Mouse (Mus musculus): Measurements from ENCODE around the gene Trarg1. TPM values are rescaled to one million over a fixed set of nuclear protein-coding genes. Genes with fewer than 3 reads are reported as not detected.
"Not testable (repeated sequence)": the region's sequence is repeated elsewhere in the genome, so short reads cannot be mapped to it uniquely, and the experiment has no call there.

Gene Trarg1
- 0.17 and 0.18 TPM in 2 replicates for polyA plus RNA-seq (2016; fragmentation: Nextera tagmentation; extraction: Ambion mirVana)

DNA sequence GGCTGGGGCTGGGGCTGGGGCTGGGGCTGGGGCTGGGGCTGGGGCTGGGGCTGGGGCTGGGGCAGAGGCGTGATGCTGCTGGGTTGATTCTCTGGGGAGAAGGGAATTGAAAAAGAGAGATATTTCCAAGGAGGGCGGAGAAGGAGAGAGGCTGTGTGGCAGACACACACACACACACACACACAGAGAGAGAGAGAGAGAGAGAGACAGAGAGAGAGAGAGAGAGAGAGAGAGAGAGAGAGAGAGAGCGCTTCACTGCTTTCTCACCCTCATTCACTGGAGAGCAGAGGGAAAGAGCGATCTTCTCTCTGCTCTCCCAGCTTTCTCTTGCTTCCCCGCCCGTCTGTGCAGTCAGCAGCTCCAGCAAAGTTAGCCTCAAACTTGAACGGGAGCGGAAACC is at the start of gene Trarg1:
Trarg1 (plus strand) TSS at position 301 of the 400 bp plus-strand sequence.
- H3K4me1 ChIP-seq (replicated peaks); H3K27ac ChIP-seq; ATAC-seq (ENCODE audit: insufficient number of reproducible peaks, insufficient read depth, low FRiP score, low TSS enrichment, low read depth); H3K4me3 ChIP-seq (replicated peaks); H3K36me3 ChIP-seq; H3K9ac ChIP-seq (replicated peaks); H3K9me3 ChIP-seq; H3K4me2 ChIP-seq: not testable (repeated sequence)
- 30% methylated on average over 6 of the region's 8 CpGs for WGBS
- peaks cover 16% of the 10 kb centered on the region for H3K27me3 ChIP-seq

GRCm38 (mm10) chr11:76630023-76630422 is 49.6 kb upstream of the Trarg1 start:
- Histone ChIP-seq H3K9ac (replicated peaks) (no peak overlapping the region), H3K27ac (no peak overlapping the region), H3K4me1 (replicated peaks) (no peaks in the 10 kb centered on the region), H3K36me3 (no peaks in the 10 kb centered on the region), H3K9me3 (no peaks in the 10 kb centered on the region), H3K27me3 (no peaks in the 10 kb centered on the region), H3K4me2 (no peak overlapping the region), H3K4me3 (replicated peaks) (no peak overlapping the region)
- ATAC-seq (ENCODE audit: insufficient number of reproducible peaks, insufficient read depth, low FRiP score, low TSS enrichment, low read depth) = no peak
- WGBS = 31% methylated on average over 2 of the region's 2 CpGs

DNA sequence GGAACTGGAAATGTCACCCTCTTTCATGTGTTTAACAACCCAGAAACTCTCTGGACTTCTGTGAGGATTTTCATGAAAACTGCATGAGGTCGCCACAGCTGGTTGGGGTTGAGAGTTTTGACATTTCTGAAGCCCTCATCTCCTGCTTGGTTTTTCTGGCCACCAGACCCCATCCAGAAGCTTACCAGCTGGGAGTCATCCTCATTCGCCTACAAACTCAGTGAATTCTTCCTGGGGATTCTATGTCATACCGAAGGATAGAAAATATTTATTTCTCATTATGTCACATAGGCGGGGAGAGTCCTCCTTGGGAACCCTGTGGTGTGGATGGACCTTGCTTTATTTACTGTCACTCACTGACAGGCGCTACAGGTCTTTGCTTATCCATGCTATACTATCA is 49.1 kb upstream of the Trarg1 start:
- Histone ChIP-seq H3K4me2 (no peak overlapping the region), H3K9me3 (no peaks in the 10 kb centered on the region), H3K27me3 (no peaks in the 10 kb centered on the region), H3K27ac (no peak overlapping the region), H3K4me3 (replicated peaks) (no peak overlapping the region), H3K4me1 (replicated peaks) (no peaks in the 10 kb centered on the region), H3K9ac (replicated peaks) (no peak overlapping the region), H3K36me3 (no peaks in the 10 kb centered on the region)
- ATAC-seq (ENCODE audit: insufficient number of reproducible peaks, insufficient read depth, low FRiP score, low TSS enrichment, low read depth) = no peak
- 86% methylated on average over 5 of the region's 5 CpGs for WGBS

DNA sequence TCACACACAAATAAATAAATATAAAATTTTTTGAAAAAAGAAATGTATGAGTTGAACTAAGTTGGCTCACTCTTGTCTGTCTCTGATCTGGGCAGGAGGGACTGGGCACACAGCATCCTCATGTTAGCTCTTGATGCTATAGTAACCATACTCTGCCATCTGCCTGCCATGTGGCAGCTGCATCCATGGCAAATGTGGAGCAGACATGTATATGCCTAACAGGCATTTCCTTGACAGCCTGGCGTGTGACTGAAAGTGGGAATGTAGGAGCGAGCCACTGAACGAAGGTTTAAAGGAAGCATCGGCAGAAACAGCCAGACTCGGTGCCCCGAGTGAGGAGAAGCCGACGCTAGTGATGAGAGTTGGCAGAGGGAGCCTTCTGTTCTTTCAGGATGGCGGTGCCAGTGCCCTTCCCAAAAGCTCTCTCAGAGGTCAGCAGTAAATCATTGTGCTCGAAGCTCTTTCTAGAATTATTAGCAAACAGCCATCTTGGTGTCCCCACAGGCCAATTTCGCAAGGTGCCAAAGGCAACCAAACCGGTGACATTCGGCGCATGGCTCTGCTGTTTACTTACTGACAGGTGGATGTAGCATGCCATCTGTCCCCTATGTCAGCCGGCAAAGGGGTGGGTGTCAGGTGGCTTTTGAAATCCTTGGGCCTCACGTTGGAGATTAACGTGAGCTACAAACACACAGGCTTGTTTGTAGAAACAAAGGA is 40.2 kb upstream of the Trarg1 start:
- H3K27ac ChIP-seq = no peak overlapping the region
- no peak overlapping the region for H3K4me3 ChIP-seq (replicated peaks)
- H3K4me2 ChIP-seq = no peak overlapping the region
- 78% methylated on average over 17 of the region's 17 CpGs for WGBS
- H3K9me3 ChIP-seq = no peaks in the 10 kb centered on the region
- no peaks in the 10 kb centered on the region; the same call in 1 of the 2 replicates for H3K27me3 ChIP-seq
- no peaks in the 10 kb centered on the region for H3K36me3 ChIP-seq
- peaks cover 4% of the 10 kb centered on the region; the same call in 1 of the 2 replicates for H3K4me1 ChIP-seq (replicated peaks)
- ATAC-seq (ENCODE audit: insufficient number of reproducible peaks, insufficient read depth, low FRiP score, low TSS enrichment, low read depth) = no peak
- H3K9ac ChIP-seq (replicated peaks) = no peak overlapping the region

- Histone ChIP-seq H3K9me3 (no peaks in the 10 kb centered on the region), H3K27me3 (no peaks in the 10 kb centered on the region; the same call in 1 of the 2 replicates), H3K4me1 (replicated peaks) (peaks cover 12% of the 10 kb centered on the region), H3K4me3 (replicated peaks) (no peak overlapping the region), H3K36me3 (no peaks in the 10 kb centered on the region), H3K9ac (replicated peaks) (no peak overlapping the region), H3K4me2 (no peak overlapping the region), H3K27ac (no peak overlapping the region)
- ATAC-seq (ENCODE audit: insufficient number of reproducible peaks, insufficient read depth, low FRiP score, low TSS enrichment, low read depth) = no peak
- 84% methylated on average over 4 of the region's 4 CpGs for WGBS
These were observed 39.4 kb upstream of the Trarg1 start for GRCm38 (mm10) chr11:76640231-76640630.

- Histone ChIP-seq H3K4me3 (replicated peaks) (no peak overlapping the region), H3K4me1 (replicated peaks) (peaks cover 36% of the 10 kb centered on the region), H3K9me3 (no peaks in the 10 kb centered on the region), H3K36me3 (no peaks in the 10 kb centered on the region), H3K27me3 (no peaks in the 10 kb centered on the region; the same call in 1 of the 2 replicates), H3K9ac (replicated peaks) (no peak overlapping the region), H3K4me2 (no peak overlapping the region), H3K27ac (no peak overlapping the region)
- WGBS = 67% methylated on average over 6 of the region's 6 CpGs
- no peak for ATAC-seq (ENCODE audit: insufficient number of reproducible peaks, insufficient read depth, low FRiP score, low TSS enrichment, low read depth)
These were observed 35.4 kb upstream of the Trarg1 start for GRCm38 (mm10) chr11:76644257-76644656.

- Histone ChIP-seq H3K4me2 (0 out of 2 replicates have a peak overlapping the region, but pooled peaks have one; percentile 59), H3K9me3 (no peaks in the 10 kb centered on the region), H3K9ac (replicated peaks) (no peak overlapping the region), H3K36me3 (no peaks in the 10 kb centered on the region), H3K4me1 (replicated peaks) (peaks cover 36% of the 10 kb centered on the region), H3K4me3 (replicated peaks) (no peak overlapping the region), H3K27me3 (no peaks in the 10 kb centered on the region; the same call in 1 of the 2 replicates), H3K27ac (no peak overlapping the region)
- ATAC-seq (ENCODE audit: insufficient number of reproducible peaks, insufficient read depth, low FRiP score, low TSS enrichment, low read depth) = no peak
- 45% methylated on average over 9 of the region's 9 CpGs for WGBS
These were observed 34.6 kb upstream of the Trarg1 start for GRCm38 (mm10) chr11:76645036-76645435.

DNA sequence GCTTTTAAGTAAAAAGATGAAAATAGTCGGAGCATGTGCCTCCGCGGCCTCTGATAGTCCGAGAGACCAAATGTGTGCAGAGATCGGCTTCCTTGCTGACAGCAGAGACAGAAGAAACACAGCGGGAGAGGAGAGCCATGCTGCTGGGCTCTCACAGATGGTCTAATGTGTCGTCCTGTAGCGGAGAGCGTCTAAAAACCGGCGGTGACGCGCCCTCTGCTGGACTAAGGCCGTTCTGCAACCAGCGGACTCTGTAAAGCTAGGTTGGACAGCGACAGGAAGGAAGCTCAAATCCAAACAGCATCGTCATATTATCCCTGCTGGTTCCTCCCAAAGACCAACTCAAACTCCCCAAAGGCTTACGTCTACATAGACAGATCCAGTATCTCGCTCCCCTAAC is 33.7 kb upstream of the Trarg1 start:
- under 1% methylated on average over 19 of the region's 19 CpGs for WGBS
- Histone ChIP-seq H3K27me3 (no peaks in the 10 kb centered on the region; the same call in 1 of the 2 replicates), H3K4me3 (replicated peaks) (peak overlapping the region; percentile 31)

GRCm38 (mm10) chr11:76647062-76647461 is 32.5 kb upstream of the Trarg1 start:
- peak overlapping the region; percentile 52 for H3K4me2 ChIP-seq
- H3K27me3 ChIP-seq = no peaks in the 10 kb centered on the region; the same call in 1 of the 2 replicates
- H3K9me3 ChIP-seq = no peaks in the 10 kb centered on the region
- peak overlapping the region; percentile 46; the same call in 1 of the 2 replicates for H3K27ac ChIP-seq
- H3K36me3 ChIP-seq = no peaks in the 10 kb centered on the region
- ATAC-seq (ENCODE audit: insufficient number of reproducible peaks, insufficient read depth, low FRiP score, low TSS enrichment, low read depth) = peak; percentile 50
- H3K4me1 ChIP-seq (replicated peaks) = peaks cover 36% of the 10 kb centered on the region
- 0 out of 2 replicates have a peak overlapping the region, but pooled peaks have one; percentile 8 for H3K4me3 ChIP-seq (replicated peaks)
- WGBS = 2% methylated on average over 7 of the region's 7 CpGs
- 0 out of 2 replicates have a peak overlapping the region, but pooled peaks have one; percentile 6 for H3K9ac ChIP-seq (replicated peaks)

More for the DNA sequence above, 33.7 kb upstream of the Trarg1 start:
- 0 out of 2 replicates have a peak overlapping the region, but pooled peaks have one; percentile 29 for H3K27ac ChIP-seq
- no peaks in the 10 kb centered on the region for H3K36me3 ChIP-seq
- ATAC-seq (ENCODE audit: insufficient number of reproducible peaks, insufficient read depth, low FRiP score, low TSS enrichment, low read depth) = 0 out of 2 replicates have a peak, but pooled peaks have one; percentile 48
- no peaks in the 10 kb centered on the region for H3K9me3 ChIP-seq
- H3K4me2 ChIP-seq = peak overlapping the region; percentile 59
- peaks cover 36% of the 10 kb centered on the region for H3K4me1 ChIP-seq (replicated peaks)
- no peak overlapping the region for H3K9ac ChIP-seq (replicated peaks)

GRCm38 (mm10) chr11:76647500-76647899 is 32.1 kb upstream of the Trarg1 start:
- ATAC-seq (ENCODE audit: insufficient number of reproducible peaks, insufficient read depth, low FRiP score, low TSS enrichment, low read depth) = peak; percentile 12; the same call in 1 of the 2 replicates
- Histone ChIP-seq H3K4me1 (replicated peaks) (peaks cover 36% of the 10 kb centered on the region), H3K27me3 (no peaks in the 10 kb centered on the region; the same call in 1 of the 2 replicates), H3K4me2 (peak overlapping the region; percentile 52), H3K27ac (peak overlapping the region; percentile 46; the same call in 1 of the 2 replicates), H3K9me3 (no peaks in the 10 kb centered on the region), H3K4me3 (replicated peaks) (0 out of 2 replicates have a peak overlapping the region, but pooled peaks have one; percentile 8), H3K9ac (replicated peaks) (peak overlapping the region; percentile 6; the same call in 1 of the 2 replicates), H3K36me3 (no peaks in the 10 kb centered on the region)
- 7% methylated on average over 9 of the region's 9 CpGs for WGBS

DNA sequence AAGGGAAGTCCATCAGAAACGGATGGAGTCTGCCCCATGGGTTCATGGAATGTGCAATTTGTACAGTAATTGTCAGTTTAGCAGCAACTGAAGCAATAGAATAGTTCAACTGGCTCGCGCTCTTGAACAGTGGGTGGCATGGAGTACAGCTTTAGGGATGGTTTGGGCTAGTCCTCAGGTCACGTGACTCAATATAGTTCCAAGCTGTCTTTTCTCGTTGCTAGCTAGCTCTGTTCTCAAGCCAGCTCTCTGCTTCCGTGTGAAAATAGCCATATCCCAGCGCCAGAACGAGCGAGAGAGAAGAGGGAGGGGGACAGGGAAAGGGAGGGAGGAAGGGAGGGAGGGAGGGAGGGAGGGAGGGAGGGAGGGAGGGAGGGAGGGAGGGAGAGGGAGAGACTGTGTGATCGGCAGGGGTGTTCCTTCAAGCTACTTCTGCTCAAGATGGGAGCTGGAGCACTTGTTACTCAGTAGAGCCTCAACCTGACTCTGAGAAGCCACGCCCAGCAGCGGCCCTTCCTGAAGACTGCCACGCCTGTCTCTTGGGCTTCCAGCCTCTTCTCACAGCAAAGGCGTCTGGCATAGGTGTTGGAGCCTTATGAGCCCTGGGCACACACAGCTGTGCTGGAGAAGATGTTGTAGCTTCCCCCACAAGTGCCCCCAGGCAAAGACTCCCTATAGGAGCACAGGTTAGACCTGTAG is 28.6 kb upstream of the Trarg1 start:
- Histone ChIP-seq H3K4me1 (replicated peaks) (peaks cover 19% of the 10 kb centered on the region), H3K9me3 (no peaks in the 10 kb centered on the region), H3K4me2 (no peak overlapping the region), H3K36me3 (no peaks in the 10 kb centered on the region), H3K9ac (replicated peaks) (no peak overlapping the region), H3K4me3 (replicated peaks) (no peak overlapping the region), H3K27ac (no peak overlapping the region), H3K27me3 (no peaks in the 10 kb centered on the region)
- 59% methylated on average over 14 of the region's 14 CpGs for WGBS
- ATAC-seq (ENCODE audit: insufficient number of reproducible peaks, insufficient read depth, low FRiP score, low TSS enrichment, low read depth) = no peak

Data from limb, embryonic 12.5 days (tissue).